9 mouse cellular contexts compared by ENCODE assay signal in the genomic region with DNA sequence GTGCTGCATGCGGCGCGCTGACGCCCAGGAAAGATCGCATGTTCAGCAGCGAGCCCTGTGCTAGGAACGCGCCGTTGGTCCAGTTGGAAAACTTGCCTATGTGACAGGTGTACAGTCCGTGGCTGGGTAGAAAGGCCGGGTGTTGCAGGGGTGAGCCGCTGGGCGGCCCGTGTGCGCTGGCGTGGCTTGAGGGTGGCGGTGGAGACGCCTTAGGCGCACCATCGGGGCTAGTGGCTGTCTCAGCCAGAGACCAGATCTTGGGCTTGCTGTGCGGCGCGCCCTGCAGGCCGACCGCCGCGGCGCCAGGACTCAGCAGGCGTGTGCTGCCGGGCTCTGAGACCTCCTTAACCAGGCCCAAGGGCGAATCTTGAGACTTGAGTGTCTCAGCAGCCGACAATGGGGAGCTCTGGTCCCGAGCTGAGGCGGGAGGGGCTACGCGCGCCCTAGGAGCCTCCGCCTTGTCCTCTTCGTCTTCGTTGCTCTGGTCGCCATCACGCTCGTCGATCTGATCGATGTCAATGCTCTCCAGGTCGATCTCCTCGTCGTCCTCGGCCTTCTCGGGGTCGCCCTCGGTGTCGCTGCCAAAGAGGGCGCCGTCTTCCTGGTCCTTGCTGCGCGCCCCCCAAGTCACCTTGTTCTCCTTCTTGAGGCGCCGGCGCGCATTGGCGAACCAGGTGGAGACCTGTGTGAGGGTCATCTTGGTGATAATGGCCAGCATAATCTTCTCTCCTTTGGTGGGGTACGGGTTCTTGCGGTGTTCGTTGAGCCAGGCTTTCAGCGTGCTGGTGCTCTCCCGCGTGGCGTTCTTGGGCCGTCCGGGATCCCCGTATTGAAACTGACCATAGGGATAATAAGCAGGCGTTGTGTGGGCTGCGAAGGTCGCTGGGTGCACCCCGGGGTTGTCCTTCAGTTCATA. TPM values are rescaled to one million over a fixed set of nuclear protein-coding genes. Genes with fewer than 3 reads are reported as not detected.
DNase-seq lines count a peak whose midpoint lies in the region; ATAC-seq and TF ChIP-seq lines count a peak whose summit lies in the region.
"Had no signal": no experiment of that assay in that cellular context is flagged by ENCODE, and none has a peak within 500 bp of the region (broad histone marks: within the 10 kb centered on the region; RNA-seq: fewer than 3 reads in every experiment).

No protein-coding gene starts in this region.

- no peak for TF ChIP-seq EP300 in ES-Bruce4 (IDR thresholded peaks at IDR 0.05; ENCODE audit: insufficient read depth, low read depth, low read length)

- under 1% methylated on average over 76 of the region's 76 CpGs for WGBS in hindbrain, embryonic 10.5 days

- peaks cover 22% of the 10 kb centered on the region for H3K27me3 ChIP-seq in ES-Bruce4 (ENCODE audit: control insufficient read depth, insufficient read depth, low read length, poor library complexity, severe bottlenecking)
- peaks cover 79% of the 10 kb centered on the region for H3K27me3 ChIP-seq in hindbrain, embryonic 10.5 days (ENCODE audit: insufficient read depth, poor library complexity, severe bottlenecking)

- H3K27ac ChIP-seq in ES-Bruce4 (ENCODE audit: insufficient read depth, low read length): no peak overlapping the region
- H3K27ac ChIP-seq in hindbrain, embryonic 10.5 days: peak overlapping the region; percentile 97

- H3K9ac ChIP-seq in ES-Bruce4 (ENCODE audit: low read depth, poor library complexity, severe bottlenecking): no peak overlapping the region

- no peaks in the 10 kb centered on the region for H3K9me3 ChIP-seq in ES-Bruce4 (replicated peaks; ENCODE audit: control insufficient read depth, insufficient read depth, low read length, poor library complexity, severe bottlenecking)
- H3K9me3 ChIP-seq in hindbrain, embryonic 10.5 days: no peaks in the 10 kb centered on the region

- H3K36me3 ChIP-seq in ES-Bruce4 (ENCODE audit: control insufficient read depth, insufficient read depth, low read length, poor library complexity, severe bottlenecking): no peaks in the 10 kb centered on the region
- H3K36me3 ChIP-seq in hindbrain, embryonic 10.5 days: peaks cover 44% of the 10 kb centered on the region

- H3K4me1 ChIP-seq in ES-Bruce4 (ENCODE audit: control insufficient read depth, insufficient read depth, low read length): no peaks in the 10 kb centered on the region
- peaks cover 75% of the 10 kb centered on the region for H3K4me1 ChIP-seq in hindbrain, embryonic 10.5 days (replicated peaks)

- TF ChIP-seq POLR2A in ES-Bruce4 (IDR thresholded peaks at IDR 0.05; ENCODE audit: insufficient read depth, low read length): no peak
- TF ChIP-seq POLR2A in brain, embryonic 14.5 days (IDR thresholded peaks at IDR 0.05; ENCODE audit: borderline replicate concordance, extremely low read depth, insufficient read depth, insufficient read length, poor library complexity, severe bottlenecking): no peak

- peak; percentile 74 for DNase-seq in brain, embryonic 14.5 days (ENCODE audit: low read depth)
- DNase-seq in hindbrain, embryonic 10.5 days (ENCODE audit: low spot score): peak; percentile 72
- DNase-seq in lung, postnatal 14 days: peak; percentile 13
- DNase-seq in B cell, adult 2 months: no peak
- DNase-seq in ovary, adult 18-20 months (ENCODE audit: low spot score): no peak
- no peak for DNase-seq in natural killer cell, adult 2 months (ENCODE audit: low spot score in 2 of 2)

- peak overlapping the region; percentile 41 for H3K4me3 ChIP-seq in ES-Bruce4 (ENCODE audit: low read depth, low read length)
- H3K4me3 ChIP-seq in hindbrain, embryonic 10.5 days: peak overlapping the region; percentile 92

- no peak for TF ChIP-seq CTCF in ES-Bruce4 (IDR thresholded peaks at IDR 0.05; ENCODE audit: low read depth, low read length)
- TF ChIP-seq CTCF in brain, embryonic 14.5 days (IDR thresholded peaks at IDR 0.05; ENCODE audit: borderline replicate concordance, extremely low read depth, insufficient read depth, insufficient read length): 0 out of 2 replicates have a peak, but pooled peaks have one; percentile 20

- no peak for ATAC-seq in erythroblast, adult 5-6 weeks (replicated peaks; ENCODE audit: low FRiP score, poor library complexity, severe bottlenecking)

RNA-seq across cellular contexts. Expression of gene Irx1, which starts 3.9 kb away (rescaled TPM):
- not detected in 2 replicates for polyA plus RNA-seq in ES-Bruce4 (2011; ENCODE audit: insufficient read depth, insufficient read length, low read depth, missing spikeins)
- polyA plus RNA-seq in brain, embryonic 14.5 days (2012; rRNA removed): 57.2 and 102 TPM in 2 replicates
- polyA plus RNA-seq in hindbrain, embryonic 10.5 days (2016; fragmentation: Nextera tagmentation; extraction: Ambion mirVana): 5.1 and 11.0 TPM in 2 replicates
- not detected in 2 replicates for total RNA-seq in erythroblast, adult 5-6 weeks (2015; ENCODE audit: low replicate concordance)
- total RNA-seq in erythroblast, adult 5-6 weeks (2017; ENCODE audit: low replicate concordance): not detected in 2 replicates
- polyA plus RNA-seq: liver, embryonic 16.5 days had no signal

Comparison
In these comparisons a context has a peak if more than half of its experiments do, and no peak if none do; other contexts are left out.
1. DNase-seq: peak in brain, embryonic 14.5 days (single experiment), hindbrain, embryonic 10.5 days (single experiment) and lung, postnatal 14 days (single experiment); none in B cell, adult 2 months (0 of 2), ovary, adult 18-20 months (single experiment) and natural killer cell, adult 2 months (0 of 2).